Mouse (Mus musculus): ENCODE data around the gene Fgfr2.

DNA sequence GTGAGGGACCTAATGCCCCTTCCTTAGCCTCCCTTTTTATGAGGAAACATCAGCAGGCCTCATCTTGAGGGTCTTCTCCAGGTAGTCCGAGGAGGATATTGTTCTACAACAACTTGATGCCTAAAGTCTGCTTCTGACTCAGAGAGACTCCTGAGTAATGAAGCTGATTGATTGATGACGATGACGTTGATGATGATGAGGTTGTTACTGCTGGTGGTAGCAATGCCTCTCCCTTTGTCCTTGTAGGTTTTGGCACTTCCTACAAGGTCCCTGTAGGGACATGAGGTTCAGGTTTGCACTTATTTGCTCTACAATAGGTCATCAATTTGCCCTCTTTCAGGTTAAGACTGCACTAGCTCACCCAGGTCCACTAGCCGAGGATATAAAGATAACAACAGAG lies 2977.9 kb downstream of the Fgfr2 start:
- TF ChIP-seq CTCF (IDR thresholded peaks at IDR 0.05; ENCODE audit: control insufficient read depth, insufficient read depth, insufficient read length) = no peak
- no peak for TF ChIP-seq USF1 (IDR thresholded peaks at IDR 0.05; ENCODE audit: low read depth)
- TF ChIP-seq MYOG (IDR thresholded peaks at IDR 0.05; ENCODE audit: control insufficient read depth, extremely low read depth, insufficient read length) = no peak
- TF ChIP-seq MAX (IDR thresholded peaks at IDR 0.05) = no peak
